Mouse (Mus musculus): ENCODE measurements around the gene Psmb5. TPM values are rescaled to one million over a fixed set of nuclear protein-coding genes. Genes with fewer than 3 reads are reported as not detected.

The Psmb5 gene
- total and polyA plus RNA-seq, 3 experiments = 299 to 416 (median 411) TPM

DNA sequence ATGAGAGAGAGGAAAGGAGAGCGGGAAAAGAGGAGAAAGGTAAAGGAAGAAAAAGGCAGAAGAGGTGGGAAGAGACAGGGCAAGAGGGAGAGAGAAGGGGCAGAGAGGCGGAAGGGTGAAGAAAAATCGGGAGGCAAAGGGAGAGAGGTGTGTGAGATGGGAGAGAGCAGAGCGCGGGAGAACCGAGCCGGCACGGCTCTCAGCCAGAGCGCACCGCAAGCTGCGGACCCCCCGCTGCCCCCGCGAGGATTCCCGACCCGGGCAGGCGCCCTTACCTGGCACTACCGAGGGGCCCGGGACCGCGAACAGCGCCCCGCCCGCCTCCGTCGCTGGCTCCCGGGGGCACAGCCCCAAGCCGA is 23.1 kb upstream of the Psmb5 start, which contains the start of gene Gm17606:
Gene Gm17606 (plus strand): TSS at position 7 of the 359 bp plus-strand sequence.
- no peak for DNase-seq (ENCODE audit: extremely low read depth)
- TF ChIP-seq E2F4 (IDR thresholded peaks at IDR 0.05; ENCODE audit: insufficient replicate concordance, low read depth, low read length) (no peak), NELFE (IDR thresholded peaks at IDR 0.05; ENCODE audit: low read depth, low read length) (no peak), ELF1 (IDR thresholded peaks at IDR 0.05; ENCODE audit: low read depth, low read length) (no peak), ZC3H11A (IDR thresholded peaks at IDR 0.05; ENCODE audit: low read depth, low read length) (no peak), TBP (conservative IDR thresholded peaks at IDR 0.05; ENCODE audit: low read depth, low read length) (no peak), NRF1 (IDR thresholded peaks at IDR 0.05; ENCODE audit: low read depth, low read length) (no peak), CTCF (conservative IDR thresholded peaks at IDR 0.05 in 1 of 2, IDR thresholded peaks at IDR 0.05 in 1 of 2; ENCODE audit: low read depth in 2 of 2, low read length in 2 of 2) (no peak), SIN3A (IDR thresholded peaks at IDR 0.05; ENCODE audit: low read length) (no peak), BHLHE40 (IDR thresholded peaks at IDR 0.05; ENCODE audit: low read depth, low read length) (no peak), SMC3 (IDR thresholded peaks at IDR 0.05; ENCODE audit: low read depth, low read length) (no peak), CHD2 (IDR thresholded peaks at IDR 0.05; ENCODE audit: low read length) (no peak), POLR2A (IDR thresholded peaks at IDR 0.05; ENCODE audit: low read depth, low read length) (no peak), JUND (conservative IDR thresholded peaks at IDR 0.05; ENCODE audit: low read depth, low read length) (no peak), MXI1 (IDR thresholded peaks at IDR 0.05; ENCODE audit: low read depth, low read length) (no peak), MAX (IDR thresholded peaks at IDR 0.05; ENCODE audit: low read length) (no peak), ETS1 (conservative IDR thresholded peaks at IDR 0.05; ENCODE audit: low read depth, low read length) (no peak), IRF4 (IDR thresholded peaks at IDR 0.05; ENCODE audit: low read depth, low read length) (no peak)
- no peaks in the 10 kb centered on the region for H3K79me2 ChIP-seq (replicated peaks; ENCODE audit: control insufficient read depth, extremely low read depth, insufficient read depth, poor library complexity, severe bottlenecking)
- no peaks in the 10 kb centered on the region for H3K27me3 ChIP-seq (replicated peaks)
- peaks cover 53 to 98% of the 10 kb centered on the region in 2 experiments for H3K36me3 ChIP-seq (replicated peaks in 1 of 2; ENCODE audit: control insufficient read depth in 1 of 2, insufficient read depth in 1 of 2, low read length in 1 of 2)
- in situ Hi-C loops (cut with MboI; ENCODE audit: low pct_ligation_motif_present, low pct_unique_long_range_greater_than_20kb, low sequenced_read_pairs) (loop anchor here (25.0 kb wide), 1 partner anchor 579 kb away; no protein-coding TSS in a partner anchor), dilution Hi-C loops (cut with MboI; ENCODE audit: extremely low pct_ligation_motif_present, extremely low pct_unique_long_range_greater_than_20kb, low sequenced_read_pairs) (no loop called here)
- peak within 1 kb of the TSS; percentile 23; the same call in 1 of the 2 replicates for H3K27ac ChIP-seq (ENCODE audit: insufficient read depth, low read depth)
- H3K4me3 ChIP-seq (replicated peaks in 1 of 3; ENCODE audit: low read depth in 2 of 3, low read length in 2 of 3, poor library complexity in 1 of 3) = peak within 1 kb of the TSS; percentile 16 to 50 (median 36)
- peaks cover 5 to 14% of the 10 kb centered on the region in 2 experiments; a peak in 2 of 4 replicates for H3K4me1 ChIP-seq (ENCODE audit: control insufficient read depth in 1 of 2, insufficient read depth in 2 of 2)
- peak within 1 kb of the TSS; percentile 68 for H3K4me2 ChIP-seq (ENCODE audit: insufficient read depth, low read depth, poor library complexity, severe bottlenecking)
- H3K9me3 ChIP-seq (replicated peaks; ENCODE audit: low read length) = no peaks in the 10 kb centered on the region
- H3K9ac ChIP-seq (ENCODE audit: insufficient read depth, low read depth) = peak within 1 kb of the TSS; percentile 22

DNA sequence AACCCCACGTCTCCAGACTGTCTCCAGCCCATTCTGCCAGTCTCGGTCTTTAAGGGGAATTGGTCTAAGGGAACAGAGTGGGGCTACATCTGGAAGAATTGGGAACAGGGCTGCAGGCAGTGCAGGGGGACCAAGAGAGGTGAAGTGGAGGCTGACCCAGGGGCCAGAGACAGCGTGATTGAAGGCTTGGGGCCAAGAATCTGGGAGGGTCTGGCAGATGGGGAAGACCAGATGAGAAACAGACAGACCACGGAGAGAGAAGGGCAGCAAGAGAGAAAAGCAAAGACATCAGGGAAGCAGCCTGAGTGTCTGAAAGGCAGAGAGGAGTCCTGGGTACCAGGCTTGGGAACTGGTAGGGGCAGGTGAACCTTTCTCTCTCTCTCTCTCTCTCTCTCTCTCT is 22.3 kb upstream of the Psmb5 start:
- no peak for DNase-seq (ENCODE audit: extremely low read depth)
- H3K27me3 ChIP-seq (replicated peaks) = no peaks in the 10 kb centered on the region
- no peak overlapping the region for H3K27ac ChIP-seq (ENCODE audit: insufficient read depth, low read depth)
- TF ChIP-seq SMC3 (IDR thresholded peaks at IDR 0.05; ENCODE audit: low read depth, low read length) = no peak
- no peak for TF ChIP-seq UBTF (IDR thresholded peaks at IDR 0.05; ENCODE audit: low read depth, low read length)
- no peak for TF ChIP-seq MYC (IDR thresholded peaks at IDR 0.05; ENCODE audit: low read depth, low read length)
- no peak for TF ChIP-seq ZKSCAN1 (IDR thresholded peaks at IDR 0.05; ENCODE audit: borderline replicate concordance, low read depth, low read length)
- TF ChIP-seq ETS1 (conservative IDR thresholded peaks at IDR 0.05; ENCODE audit: low read depth, low read length) = no peak
- TF ChIP-seq MEF2A (IDR thresholded peaks at IDR 0.05; ENCODE audit: borderline replicate concordance, low read depth, low read length) = no peak
- no peak for TF ChIP-seq RCOR1 (conservative IDR thresholded peaks at IDR 0.05; ENCODE audit: low read depth, low read length)
- no peak for TF ChIP-seq USF1 (IDR thresholded peaks at IDR 0.05; ENCODE audit: low read depth, low read length)
- no peak for TF ChIP-seq JUN (IDR thresholded peaks at IDR 0.05; ENCODE audit: insufficient read depth, low read depth, low read length)
- TF ChIP-seq E2F4 (IDR thresholded peaks at IDR 0.05; ENCODE audit: insufficient replicate concordance, low read depth, low read length) = no peak
- TF ChIP-seq CHD2 (IDR thresholded peaks at IDR 0.05; ENCODE audit: low read length) = no peak
- TF ChIP-seq GABPA (IDR thresholded peaks at IDR 0.05; ENCODE audit: insufficient replicate concordance, low read depth, low read length) = no peak
- TF ChIP-seq USF2 (conservative IDR thresholded peaks at IDR 0.05; ENCODE audit: low read depth, low read length) = no peak
- TF ChIP-seq ZNF384 (IDR thresholded peaks at IDR 0.05; ENCODE audit: low read depth, low read length) = no peak
- dilution Hi-C loops (cut with MboI; ENCODE audit: extremely low pct_ligation_motif_present, extremely low pct_unique_long_range_greater_than_20kb, low sequenced_read_pairs) (no loop called here), in situ Hi-C loops (cut with MboI; ENCODE audit: low pct_ligation_motif_present, low pct_unique_long_range_greater_than_20kb, low sequenced_read_pairs) (loop anchor here (25.0 kb wide), 1 partner anchor 578 kb away; no protein-coding TSS in a partner anchor)
- no peaks in the 10 kb centered on the region for H3K79me2 ChIP-seq (replicated peaks; ENCODE audit: control insufficient read depth, extremely low read depth, insufficient read depth, poor library complexity, severe bottlenecking)
- no peak overlapping the region for H3K4me3 ChIP-seq (replicated peaks in 1 of 3; ENCODE audit: low read depth in 2 of 3, low read length in 2 of 3, poor library complexity in 1 of 3)
- H3K4me1 ChIP-seq (ENCODE audit: control insufficient read depth in 1 of 2, insufficient read depth in 2 of 2) = peaks cover 5 to 14% of the 10 kb centered on the region in 2 experiments; a peak in 2 of 4 replicates
- no peak overlapping the region for H3K9ac ChIP-seq (ENCODE audit: insufficient read depth, low read depth)
- H3K36me3 ChIP-seq (replicated peaks in 1 of 2; ENCODE audit: control insufficient read depth in 1 of 2, insufficient read depth in 1 of 2, low read length in 1 of 2) = peaks cover 49 to 97% of the 10 kb centered on the region in 2 experiments
- no peak overlapping the region for H3K4me2 ChIP-seq (ENCODE audit: insufficient read depth, low read depth, poor library complexity, severe bottlenecking)
- H3K9me3 ChIP-seq (replicated peaks; ENCODE audit: low read length) = no peaks in the 10 kb centered on the region
